Comparison of ENCODE assay signal across 24 mouse cellular contexts in genomic region chr9:98976081-98976480, GRCm38 (mm10). TPM values are rescaled to one million over a fixed set of nuclear protein-coding genes. Genes with fewer than 3 reads are reported as not detected.
DNase-seq lines count a peak whose midpoint lies in the region; ATAC-seq lines count a peak whose summit lies in the region.
"Had no signal": no experiment of that assay in that cellular context is flagged by ENCODE, and none has a peak within 500 bp of the region (broad histone marks: within the 10 kb centered on the region; RNA-seq: fewer than 3 reads in every experiment).

No protein-coding gene starts in this region.

- H3K4me1 ChIP-seq in midbrain, embryonic 11.5 days (ENCODE audit: control insufficient read depth, insufficient read depth, low read length), result peaks cover 7% of the 10 kb centered on the region
- H3K4me1 ChIP-seq in midbrain, embryonic 14.5 days (ENCODE audit: control insufficient read depth, insufficient read depth, low read length), result peaks cover 6% of the 10 kb centered on the region; the same call in 1 of the 2 replicates

- H3K9me3 ChIP-seq in midbrain, embryonic 11.5 days (ENCODE audit: control insufficient read depth, low read length), result no peaks in the 10 kb centered on the region
- H3K9me3 ChIP-seq in midbrain, embryonic 14.5 days (ENCODE audit: control insufficient read depth, low read length), result no peaks in the 10 kb centered on the region
- H3K9me3 ChIP-seq: embryonic facial prominence, embryonic 10.5 days; embryonic facial prominence, embryonic 12.5 days; forebrain, embryonic 15.5 days; G1E had no signal

- H3K27ac ChIP-seq in midbrain, embryonic 11.5 days (ENCODE audit: low read depth, low read length), result no peak overlapping the region
- H3K27ac ChIP-seq in midbrain, embryonic 14.5 days (replicated peaks; ENCODE audit: low read depth, low read length), result no peak overlapping the region
- H3K27ac ChIP-seq: embryonic facial prominence, embryonic 10.5 days; embryonic facial prominence, embryonic 12.5 days; forebrain, embryonic 13.5 days; forebrain, embryonic 15.5 days had no signal

- peaks cover 45% of the 10 kb centered on the region for H3K27me3 ChIP-seq in midbrain, embryonic 11.5 days (ENCODE audit: control insufficient read depth, insufficient read depth, low read length)
- peaks cover 59% of the 10 kb centered on the region for H3K27me3 ChIP-seq in midbrain, embryonic 14.5 days (ENCODE audit: control insufficient read depth, insufficient read depth, low read length)

- H3K9ac ChIP-seq in midbrain, embryonic 11.5 days (ENCODE audit: low read length), result no peak overlapping the region
- no peak overlapping the region for H3K9ac ChIP-seq in midbrain, embryonic 14.5 days (replicated peaks; ENCODE audit: low read length)
- H3K9ac ChIP-seq: embryonic facial prominence, embryonic 12.5 days; forebrain, embryonic 13.5 days; forebrain, embryonic 15.5 days; forebrain, postnatal 0 days had no signal

- WGBS in midbrain, embryonic 11.5 days, result 79% methylated on average over 1 of the region's 1 CpGs
- 91% methylated on average over 1 of the region's 1 CpGs for WGBS in midbrain, embryonic 14.5 days

- no peak for ATAC-seq in midbrain, embryonic 11.5 days (ENCODE audit: low FRiP score)
- no peak for ATAC-seq in midbrain, embryonic 14.5 days (ENCODE audit: low FRiP score, low TSS enrichment)
- ATAC-seq: activated CD4-positive, CD25-positive, alpha-beta regulatory T cell, adult 4 months; forebrain, embryonic 13.5 days; forebrain, embryonic 15.5 days; forebrain, postnatal 0 days had no signal

- H3K36me3 ChIP-seq in midbrain, embryonic 11.5 days (ENCODE audit: control insufficient read depth, insufficient read depth, low read length), result no peaks in the 10 kb centered on the region
- no peaks in the 10 kb centered on the region for H3K36me3 ChIP-seq in midbrain, embryonic 14.5 days (ENCODE audit: control insufficient read depth, insufficient read depth, low read length)
- H3K36me3 ChIP-seq: embryonic facial prominence, embryonic 10.5 days; embryonic facial prominence, embryonic 12.5 days; forebrain, embryonic 15.5 days; G1E had no signal

- H3K4me2 ChIP-seq in midbrain, embryonic 11.5 days, result no peak overlapping the region
- H3K4me2 ChIP-seq in midbrain, embryonic 14.5 days (ENCODE audit: low read length), result no peak overlapping the region
- H3K4me2 ChIP-seq: embryonic facial prominence, embryonic 12.5 days; forebrain, embryonic 13.5 days; forebrain, embryonic 15.5 days had no signal

- DNase-seq in midbrain, embryonic 11.5 days (ENCODE audit: low spot score, missing footprints), result peak; percentile 47
- DNase-seq in midbrain, embryonic 14.5 days, result no peak
- peak; percentile 71 for DNase-seq in R1 (ENCODE audit: low read depth, low spot score)
- DNase-seq in heart, adult 11 months, result no peak
- no peak for DNase-seq in yolk sac, embryonic 10.5 days (ENCODE audit: low spot score)
- DNase-seq: adrenal gland, adult 8-10 months; adrenal gland, postnatal 36 days; cerebellum, adult 11-12 months; cerebellum, adult 2 months; cerebellum, adult 9-10 months; cerebellum, postnatal 10 days; cerebellum, postnatal 25 days; forebrain, postnatal 0 days had no signal

- H3K4me3 ChIP-seq in midbrain, embryonic 11.5 days (ENCODE audit: low read depth, low read length), result no peak overlapping the region
- no peak overlapping the region for H3K4me3 ChIP-seq in midbrain, embryonic 14.5 days (replicated peaks; ENCODE audit: low read depth, low read length)
- H3K4me3 ChIP-seq: embryonic facial prominence, embryonic 10.5 days; embryonic facial prominence, embryonic 12.5 days; forebrain, embryonic 13.5 days; forebrain, embryonic 15.5 days had no signal

RNA-seq across cellular contexts. Expression of gene Faim, which starts 10.1 kb away (rescaled TPM):
- polyA plus RNA-seq in midbrain, embryonic 11.5 days (2014; fragmentation: Nextera tagmentation; extraction: Ambion mirVana), result 87.3 and 91.8 TPM in 2 replicates
- 112 and 126 TPM in 2 replicates for polyA plus RNA-seq in midbrain, embryonic 14.5 days (2014; fragmentation: Nextera tagmentation; extraction: Ambion mirVana)

RNA-seq across cellular contexts. Expression of gene Foxl2, which starts 21.0 kb away (rescaled TPM):
- 2.2 and 3.6 TPM in 2 replicates for polyA plus RNA-seq in midbrain, embryonic 11.5 days (2014; fragmentation: Nextera tagmentation; extraction: Ambion mirVana)
- polyA plus RNA-seq in midbrain, embryonic 14.5 days (2014; fragmentation: Nextera tagmentation; extraction: Ambion mirVana), result 0.45 and 0.95 TPM in 2 replicates
- polyA plus RNA-seq: activated CD4-positive, CD25-positive, alpha-beta regulatory T cell, adult 4 months; G1E had no signal

RNA-seq across cellular contexts. Expression of gene Gm1123, which starts 59.4 kb away (rescaled TPM):
- polyA plus RNA-seq in midbrain, embryonic 11.5 days (2014; fragmentation: Nextera tagmentation; extraction: Ambion mirVana), result 0.08 TPM in 1 of 2 replicates, not detected in the other
- polyA plus RNA-seq in midbrain, embryonic 14.5 days (2014; fragmentation: Nextera tagmentation; extraction: Ambion mirVana), result not detected in 2 replicates
- polyA plus RNA-seq: C2C12; cortical plate, adult 2 months; embryonic facial prominence, embryonic 10.5 days; embryonic facial prominence, embryonic 12.5 days; embryonic facial prominence, embryonic 14.5 days; forebrain, embryonic 11.5 days; forebrain, embryonic 15.5 days; forebrain, postnatal 0 days; G1E; Patski had no signal

Comparison
In these comparisons a context has a peak if more than half of its experiments do, and no peak if none do; other contexts are left out.
1. DNase-seq: peak in midbrain, embryonic 11.5 days (single experiment) and R1 (single experiment); none in midbrain, embryonic 14.5 days (single experiment), heart, adult 11 months (single experiment) and yolk sac, embryonic 10.5 days (single experiment).